Mouse (Mus musculus): ENCODE data around the gene Klrg2. TPM values are rescaled to one million over a fixed set of nuclear protein-coding genes. Genes with fewer than 3 reads are reported as not detected.

Gene Klrg2
- total and polyA plus RNA-seq, 3 experiments, result 1.0 to 6.2 TPM; not detected in 1

- TF ChIP-seq NELFE (IDR thresholded peaks at IDR 0.05; ENCODE audit: low read depth, low read length), result peak; percentile 35; the same call in 1 of the 2 replicates
- no peak for TF ChIP-seq HCFC1 (IDR thresholded peaks at IDR 0.05; ENCODE audit: low read depth, low read length)
- TF ChIP-seq MEF2A (IDR thresholded peaks at IDR 0.05; ENCODE audit: extremely low read depth, insufficient replicate concordance, low read depth, low read length, poor library complexity, severe bottlenecking), result no peak
- no peak for TF ChIP-seq CHD1 (IDR thresholded peaks at IDR 0.05; ENCODE audit: low read depth, low read length)
- TF ChIP-seq E2F4 (IDR thresholded peaks at IDR 0.05; ENCODE audit: borderline replicate concordance, low read depth, low read length), result no peak
- peak; percentile 84 for TF ChIP-seq MAX (IDR thresholded peaks at IDR 0.05; ENCODE audit: low read length)
- TF ChIP-seq GATA1 (IDR thresholded peaks at IDR 0.05; ENCODE audit: low read depth, low read length), result peak; percentile 49; the same call in 1 of the 2 replicates
- peak in 1 of 2 experiments; percentile 50; a peak in 1 of 4 replicates for TF ChIP-seq EP300 (IDR thresholded peaks at IDR 0.05; ENCODE audit: low read depth in 1 of 2, low read length in 2 of 2)
- no peak for TF ChIP-seq ZNF384 (IDR thresholded peaks at IDR 0.05; ENCODE audit: low read depth, low read length)
- 0 out of 2 replicates have a peak, but pooled peaks have one; percentile 9 for TF ChIP-seq NRF1 (IDR thresholded peaks at IDR 0.05; ENCODE audit: insufficient read depth, low read depth, low read length, poor library complexity, severe bottlenecking)
Measured at GRCm38 (mm10) chr6:38669580-38669979, 32.5 kb upstream of the Klrg2 start (continued).

GRCm38 (mm10) chr6:38662714-38663615 is 25.9 kb upstream of the Klrg2 start, which contains the start of gene Clec2l:
Gene Clec2l, plus strand, starts transcription at chr6:38663069.
- H3K79me2 ChIP-seq (ENCODE audit: control insufficient read depth, insufficient read depth, low read length, poor library complexity), result no peaks in the 10 kb centered on the region

More at GRCm38 (mm10) chr6:38662714-38663615, 25.9 kb upstream of the Klrg2 start, which contains the start of gene Clec2l:
- Histone ChIP-seq H3K9me3 (replicated peaks; ENCODE audit: insufficient read depth, low read length) (no peaks in the 10 kb centered on the region), H3K4me1 (ENCODE audit: control insufficient read depth in 1 of 2, insufficient read depth in 2 of 2, low read length in 2 of 2) (no peaks in the 10 kb centered on the region; a peak in 1 of 4 replicates), H3K36me3 (ENCODE audit: control insufficient read depth in 1 of 2, insufficient read depth in 2 of 2, low read length in 2 of 2) (no peaks in the 10 kb centered on the region), H3K27ac (ENCODE audit: control insufficient read depth, low read depth, low read length) (no peak within 1 kb of the TSS), H3K9ac (ENCODE audit: control insufficient read depth, low read depth, low read length, poor library complexity, severe bottlenecking) (no peak within 1 kb of the TSS), H3K4me3 (ENCODE audit: control insufficient read depth in 1 of 2, insufficient read depth in 1 of 2, low read depth in 2 of 2, low read length in 2 of 2) (no peak within 1 kb of the TSS), H3K27me3 (ENCODE audit: control insufficient read depth in 1 of 2, insufficient read depth in 2 of 2, low read length in 2 of 2) (peaks cover 4 to 8% of the 10 kb centered on the region in 2 experiments; a peak in 3 of 4 replicates)
- DNase-seq (ENCODE audit: low read depth, low spot score), result no peak
- TF ChIP-seq CTCF (IDR thresholded peaks at IDR 0.05 in 2 of 3, conservative IDR thresholded peaks at IDR 0.05 in 1 of 3; ENCODE audit: control insufficient read depth in 1 of 3, insufficient read depth in 1 of 3, low read depth in 2 of 3, low read length in 3 of 3, poor library complexity in 1 of 3, severe bottlenecking in 1 of 3) (no peak), MEF2A (IDR thresholded peaks at IDR 0.05; ENCODE audit: extremely low read depth, insufficient replicate concordance, low read depth, low read length, poor library complexity, severe bottlenecking) (no peak), RAD21 (IDR thresholded peaks at IDR 0.05; ENCODE audit: low read depth, low read length) (no peak), E2F4 (IDR thresholded peaks at IDR 0.05; ENCODE audit: borderline replicate concordance, low read depth, low read length) (no peak), MAX (IDR thresholded peaks at IDR 0.05; ENCODE audit: low read length) (no peak), KAT2A (conservative IDR thresholded peaks at IDR 0.05; ENCODE audit: low read depth, low read length) (no peak), NELFE (IDR thresholded peaks at IDR 0.05; ENCODE audit: low read depth, low read length) (no peak), BHLHE40 (IDR thresholded peaks at IDR 0.05; ENCODE audit: borderline replicate concordance, low read depth, low read length) (no peak), ETS1 (IDR thresholded peaks at IDR 0.05; ENCODE audit: low read depth, low read length) (no peak), JUND (IDR thresholded peaks at IDR 0.05; ENCODE audit: low read depth, low read length) (no peak), MAZ (IDR thresholded peaks at IDR 0.05; ENCODE audit: low read depth, low read length) (no peak), MYB (IDR thresholded peaks at IDR 0.05; ENCODE audit: low read depth, low read length) (no peak), ZMIZ1 (IDR thresholded peaks at IDR 0.05; ENCODE audit: low read depth, low read length) (no peak), MYC (IDR thresholded peaks at IDR 0.05; ENCODE audit: low read depth, low read length) (no peak), RCOR1 (IDR thresholded peaks at IDR 0.05; ENCODE audit: low read depth, low read length) (no peak), MAFK (IDR thresholded peaks at IDR 0.05; ENCODE audit: borderline replicate concordance, low read depth, low read length) (no peak), USF1 (IDR thresholded peaks at IDR 0.05; ENCODE audit: low read depth, low read length) (no peak)
